Mouse (Mus musculus) olfactory bulb, adult 2 months (tissue): ENCODE measurements around the gene Arl8a.

Experiments used
- CTCF ChIP-seq: fragments of 200-500 bp; IDR thresholded peaks from 2 replicates; pipeline ENCODE4 v1.5.1; 2012; ENCODE audit warnings: low read depth, mild to moderate bottlenecking, low read length, moderate library complexity; ENCODE audit not compliant: insufficient read depth
- POLR2A ChIP-seq: fragments of 200-500 bp; IDR thresholded peaks from 2 replicates; pipeline ENCODE4 v1.6.1; 2012; ENCODE audit warnings: mild to moderate bottlenecking, low read depth, low read length, moderate library complexity; ENCODE audit not compliant: insufficient read depth

DNA sequence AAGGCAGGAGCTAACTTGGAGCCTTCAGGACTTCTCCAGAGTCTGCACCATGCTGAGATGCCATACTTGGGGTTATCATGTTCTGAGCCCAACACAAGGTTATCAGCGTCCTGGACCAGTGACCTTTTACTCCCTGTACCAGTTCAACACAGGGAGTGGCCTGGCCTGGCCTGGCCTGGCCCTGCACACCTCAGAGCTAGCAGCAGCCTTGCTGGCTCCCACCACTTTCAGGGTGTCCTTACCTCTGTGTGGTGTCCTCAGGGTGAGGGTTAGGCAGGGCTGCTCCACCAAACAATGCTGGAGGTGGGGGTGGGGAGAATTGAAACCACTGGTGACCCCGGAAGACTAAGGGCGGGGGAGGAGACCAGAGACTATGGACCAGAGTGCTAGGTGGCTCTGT lies 36.4 kb downstream of the Arl8a start:
- TF ChIP-seq CTCF, result no peak
- no peak for TF ChIP-seq POLR2A
